Mouse (Mus musculus) c-Kit-positive CD71-positive TER-119-positive erythroid progenitor cells, embryonic 14.5 days (primary cell): ENCODE data around the gene Steap3.

Experiments
- DNase-seq: peaks from one replicate; pipeline ENCODE4 v3.0.0-alpha.2; 2013; ENCODE audit warnings: low spot score

Gene Steap3

DNA sequence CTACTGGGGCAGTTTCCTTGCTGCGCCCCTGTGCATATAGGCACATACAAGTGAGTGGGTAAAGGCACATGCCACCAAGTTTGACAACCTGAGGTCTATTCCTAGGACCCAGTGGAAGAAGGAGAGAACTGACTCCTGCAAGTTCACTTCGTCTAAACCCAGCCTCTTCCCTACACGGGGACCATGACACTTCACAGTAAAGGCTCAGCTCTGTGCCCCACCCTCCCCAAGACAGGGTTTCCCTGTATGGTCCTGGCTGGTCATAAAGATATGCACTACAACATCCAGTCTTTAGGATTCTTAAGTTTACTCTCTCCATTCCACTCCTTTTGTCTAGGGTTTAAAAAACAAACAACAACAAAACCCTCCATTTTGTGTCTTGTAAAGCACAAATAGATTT, 21.9 kb downstream of the Steap3 start:
- no peak for DNase-seq

DNA sequence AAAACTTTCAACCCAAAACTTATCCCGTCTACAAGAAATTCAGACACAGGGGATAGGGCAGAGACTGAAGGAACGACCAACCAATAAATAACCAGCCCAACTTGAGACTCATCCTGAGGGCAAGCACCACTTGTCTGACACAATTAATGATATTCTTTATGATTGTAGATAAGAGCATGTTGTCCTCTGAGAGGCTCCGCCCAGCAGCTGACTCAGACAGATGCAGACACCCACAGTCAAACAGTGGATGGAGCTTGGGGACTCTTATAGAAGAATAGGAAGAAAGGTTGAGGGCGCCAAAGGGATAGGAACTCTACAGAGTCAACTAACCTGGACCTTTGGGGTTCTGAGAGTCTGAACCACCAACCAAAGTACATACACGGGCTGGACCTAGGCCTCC, 22.7 kb downstream of the Steap3 start:
- DNase-seq, result no peak

DNA sequence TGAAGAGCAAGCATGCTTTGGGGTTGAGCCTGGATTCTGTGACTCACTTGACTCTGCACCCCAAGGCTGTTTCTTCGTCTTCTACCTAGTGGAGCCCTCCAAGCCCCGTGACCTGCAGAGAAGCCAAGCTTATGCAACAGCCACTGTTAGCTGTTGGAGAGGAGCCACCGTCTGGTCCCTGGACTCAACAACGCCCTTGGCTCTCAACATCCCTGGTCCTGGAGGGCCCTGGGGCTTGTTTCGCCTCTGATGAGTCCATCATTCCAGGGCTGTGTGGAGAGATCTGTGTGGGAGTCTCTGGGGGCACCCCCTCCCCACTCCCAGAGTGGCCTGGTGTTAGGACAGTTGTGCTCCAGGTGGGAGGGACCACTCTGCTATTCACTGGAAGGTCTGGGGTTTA, 24.3 kb downstream of the Steap3 start:
- DNase-seq, result no peak

DNA sequence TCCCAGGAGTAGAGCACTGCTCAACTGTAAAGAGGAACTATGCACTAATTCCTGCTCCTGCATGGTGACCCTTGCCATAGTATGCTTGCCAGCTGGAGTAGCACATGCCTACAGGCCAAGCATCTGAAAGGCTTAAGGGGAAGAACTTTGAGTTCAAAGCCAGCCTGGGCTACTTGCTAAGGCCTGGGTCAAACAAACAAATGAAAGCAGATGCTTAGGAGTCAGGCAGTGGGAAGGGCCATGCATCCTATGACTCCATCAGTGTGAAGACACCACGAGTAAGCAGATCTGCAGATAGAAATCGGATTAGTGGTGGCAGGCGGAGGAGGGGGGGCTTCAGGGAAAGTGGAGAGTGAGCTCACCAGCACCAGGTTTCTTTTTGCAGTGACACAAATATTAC, 25.2 kb downstream of the Steap3 start:
- DNase-seq, result no peak

DNA sequence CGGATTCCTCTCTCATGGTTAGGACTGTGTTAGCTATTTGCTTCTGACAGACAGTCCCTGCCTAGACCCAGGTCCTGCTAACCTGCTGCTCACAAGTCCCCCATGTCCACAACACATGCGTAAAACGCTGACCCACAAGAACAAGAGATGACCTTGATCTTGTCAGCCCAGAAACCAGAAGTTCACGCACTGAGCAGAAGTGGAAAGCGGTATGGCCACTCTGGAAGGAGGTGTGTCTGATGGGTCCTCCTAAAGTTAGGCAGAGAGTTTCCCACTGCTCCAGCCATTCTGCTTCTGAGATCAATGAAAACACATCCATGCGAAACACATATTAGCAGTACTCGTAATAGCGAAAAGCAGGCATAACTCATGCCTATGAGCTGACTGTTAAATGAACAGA, 25.6 kb downstream of the Steap3 start:
- no peak for DNase-seq

DNA sequence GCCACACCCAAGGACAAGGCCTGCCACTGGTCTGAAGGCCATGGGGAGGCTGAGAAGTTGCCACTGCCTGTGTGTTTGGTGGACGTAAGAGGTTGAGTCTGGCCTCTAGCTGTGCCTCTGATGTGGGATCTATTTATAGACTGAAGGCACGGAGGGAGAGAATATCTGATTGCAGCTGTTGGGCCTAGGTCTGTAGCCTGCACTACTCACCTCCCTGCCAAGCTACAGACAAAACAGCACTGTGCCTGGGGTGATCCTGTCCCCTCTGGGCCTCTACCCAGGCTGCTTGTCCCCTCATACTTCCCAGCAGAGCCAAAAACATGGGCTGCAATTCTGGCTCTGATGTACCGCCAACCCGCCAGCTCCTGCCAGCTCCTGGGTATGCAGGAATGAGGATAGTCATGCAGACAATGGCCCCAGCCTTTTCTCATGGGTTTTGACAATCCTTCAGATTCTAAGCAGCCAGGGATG, 26.8 kb downstream of the Steap3 start:
- DNase-seq, result no peak

DNA sequence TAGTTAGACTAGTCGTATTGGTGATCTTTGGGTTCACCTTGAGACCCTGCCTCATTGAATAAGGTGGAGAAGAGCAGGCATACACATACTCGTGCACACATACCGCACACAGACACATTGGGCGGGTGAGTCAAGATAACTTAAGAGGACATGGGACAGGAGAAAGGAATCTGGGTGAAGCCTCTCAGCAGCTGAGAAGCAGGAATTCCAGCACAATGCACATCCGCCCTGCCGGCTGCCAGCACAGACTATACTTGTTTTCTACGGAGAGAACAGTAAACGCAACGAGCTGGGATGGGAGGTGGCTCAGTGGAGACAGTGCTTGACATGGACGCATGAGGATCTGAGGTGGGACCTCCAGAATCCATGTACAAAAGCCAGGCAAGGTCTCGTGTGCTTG, 27.9 kb downstream of the Steap3 start:
- DNase-seq, result no peak

DNA sequence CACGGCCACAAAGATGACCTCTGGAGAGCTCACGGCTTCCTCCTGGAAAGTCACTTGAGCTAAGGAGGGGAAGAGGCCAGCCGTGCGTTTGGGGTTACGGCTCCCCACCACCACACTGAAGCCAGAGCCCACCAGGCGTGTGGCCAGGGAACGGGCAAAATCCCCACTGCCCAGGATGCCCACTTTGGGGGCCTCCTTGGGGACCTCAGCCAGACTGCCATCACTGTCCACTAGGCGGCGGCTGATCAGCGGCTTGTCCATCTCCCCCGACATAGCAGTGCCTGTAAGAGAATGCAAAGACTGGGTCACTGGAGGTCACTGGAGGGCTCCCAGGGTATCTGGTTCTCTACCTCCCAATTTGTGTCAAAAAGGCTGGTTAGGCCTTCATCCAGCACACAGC, 28.5 kb downstream of the Steap3 start:
- DNase-seq, result no peak

DNA sequence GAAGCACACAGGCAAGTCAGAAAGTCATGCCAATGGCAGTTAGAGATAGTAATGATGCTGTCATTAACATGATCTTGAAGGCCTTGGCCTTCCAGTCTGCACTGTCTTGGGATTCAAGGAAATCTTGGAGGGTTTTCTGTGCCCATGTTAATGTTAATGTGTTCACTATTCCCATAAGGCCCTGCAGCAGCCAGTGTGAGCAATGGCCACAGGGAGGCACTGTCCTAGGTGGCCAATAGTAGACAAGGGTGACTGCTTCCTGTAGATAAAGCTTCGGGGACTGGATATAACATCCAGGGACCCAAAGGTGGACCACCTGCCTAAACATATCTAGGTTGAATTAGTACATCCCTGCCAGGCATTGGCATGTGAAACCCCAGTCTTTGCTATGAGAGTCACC, 35.4 kb downstream of the Steap3 start:
- DNase-seq, result no peak

DNA sequence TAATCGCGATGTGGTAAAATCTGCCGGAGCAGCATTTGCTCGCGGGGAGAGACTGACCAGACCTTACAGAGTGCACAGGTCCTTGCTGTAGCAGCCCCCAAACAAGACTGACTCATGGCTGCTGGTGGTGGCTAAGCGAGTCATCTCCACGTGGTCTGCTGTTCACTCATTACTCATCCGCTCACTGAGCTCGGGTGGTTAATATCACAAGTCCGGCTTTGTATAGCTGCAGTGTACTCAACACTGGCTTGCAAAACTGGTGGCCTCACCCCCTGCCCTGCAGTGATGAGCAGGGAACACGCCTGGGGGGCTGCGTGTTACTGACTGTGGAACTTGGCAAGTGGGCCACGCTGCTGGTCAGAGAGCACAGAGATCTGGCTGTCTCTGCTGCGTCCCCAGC, 36.1 kb downstream of the Steap3 start:
- DNase-seq, result no peak

DNA sequence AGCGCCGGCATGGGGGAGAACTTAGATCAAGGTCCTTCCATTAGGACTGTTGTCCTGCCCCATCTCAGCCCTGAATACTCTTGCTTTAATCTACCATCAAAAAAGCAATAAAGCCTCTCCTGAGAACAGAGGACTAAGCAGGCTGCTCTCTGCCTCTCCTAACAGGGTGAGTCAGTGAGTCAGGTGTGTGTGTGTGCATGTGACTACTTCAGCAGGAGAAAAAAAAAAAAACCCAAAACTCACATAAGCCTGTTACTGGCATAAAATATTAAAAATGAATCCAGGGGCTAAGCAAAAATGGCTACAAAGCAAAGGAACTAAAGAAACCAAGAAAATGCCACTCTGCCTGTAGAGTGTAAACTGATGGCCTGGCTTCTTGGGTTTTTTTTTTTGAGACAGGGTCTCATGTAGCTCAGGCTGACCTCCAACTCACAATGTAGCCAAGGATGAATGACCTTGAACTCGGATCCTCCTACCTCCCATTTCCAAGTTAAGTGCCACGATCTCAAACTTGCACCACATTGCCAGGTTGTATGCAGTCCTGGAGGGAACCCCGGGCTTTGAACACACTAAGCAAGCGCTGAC, 36.8 kb downstream of the Steap3 start:
- no peak for DNase-seq

DNA sequence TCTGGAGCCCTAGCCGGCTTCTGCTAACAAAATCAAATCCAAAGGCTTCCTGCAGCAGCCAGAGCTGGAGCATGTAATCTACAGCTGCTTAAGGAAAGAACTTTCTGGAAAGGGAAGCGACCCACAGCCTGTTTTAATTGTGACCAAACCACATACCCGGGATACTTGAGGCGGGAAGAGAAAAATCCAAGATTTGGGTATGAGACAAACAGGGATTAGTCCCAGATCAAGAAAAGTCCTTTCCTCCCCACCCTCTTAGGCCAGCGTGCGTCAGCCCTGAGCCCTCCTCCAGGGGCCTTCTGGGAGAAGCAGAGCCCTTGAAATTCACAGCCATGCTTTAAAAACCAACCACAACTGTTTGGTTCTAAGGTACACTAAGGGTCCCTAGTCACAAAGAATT, 40.3 kb downstream of the Steap3 start:
- DNase-seq, result no peak

DNA sequence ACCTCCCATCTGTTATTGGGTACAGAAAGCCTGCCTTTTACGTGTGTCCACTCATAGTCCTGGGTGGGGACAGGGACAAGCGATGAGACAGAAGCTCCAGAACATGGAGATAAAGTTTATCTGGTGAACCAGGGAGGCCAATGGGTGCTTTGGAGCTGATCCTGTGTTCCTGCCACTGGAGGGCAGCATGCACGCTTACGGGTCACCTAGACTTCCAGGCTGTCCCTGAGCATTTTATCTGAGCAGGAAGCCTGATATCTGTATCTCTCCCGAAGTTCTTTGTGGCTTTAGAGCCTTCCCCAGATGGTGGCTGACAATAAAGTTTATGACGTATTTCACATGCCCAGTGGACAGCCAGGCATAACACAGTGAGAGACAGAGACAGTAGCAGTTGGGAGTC, 41.2 kb downstream of the Steap3 start:
- DNase-seq, result no peak

DNA sequence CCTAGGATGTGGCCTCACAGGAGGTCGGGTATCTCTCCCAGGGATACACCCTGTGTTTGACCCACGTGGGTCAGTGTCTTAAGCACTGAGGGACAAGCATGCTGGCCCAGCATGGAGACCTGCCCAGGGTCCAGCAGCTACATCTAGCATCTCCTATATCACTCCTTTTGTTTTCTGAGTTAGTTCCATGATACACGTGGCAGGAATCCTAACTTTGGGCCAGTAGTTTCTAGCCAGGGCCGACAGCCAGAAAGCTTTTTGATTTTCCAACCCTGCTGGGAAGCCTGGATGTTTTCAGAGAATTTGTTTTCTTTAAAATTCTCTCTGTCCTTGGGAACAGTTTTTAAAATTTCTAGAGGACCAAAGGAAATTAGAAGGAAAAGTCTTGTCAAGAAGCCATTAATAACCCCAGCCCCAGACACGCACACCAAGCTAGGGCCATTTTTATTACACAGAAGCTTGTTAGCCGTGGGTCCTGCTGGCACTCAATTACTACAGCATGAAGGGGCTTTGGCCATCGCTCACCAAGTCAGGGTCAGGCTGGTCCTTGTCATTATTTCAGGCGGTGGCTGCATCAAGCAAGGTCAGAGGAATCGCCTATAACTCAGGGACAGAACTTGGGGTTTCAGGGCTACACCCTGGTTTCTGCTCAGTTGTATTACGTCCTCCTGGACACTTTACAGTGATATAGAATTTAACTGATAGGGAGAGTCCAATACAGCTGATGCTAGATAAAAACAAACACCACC, 42.6 kb downstream of the Steap3 start:
- DNase-seq, result no peak

DNA sequence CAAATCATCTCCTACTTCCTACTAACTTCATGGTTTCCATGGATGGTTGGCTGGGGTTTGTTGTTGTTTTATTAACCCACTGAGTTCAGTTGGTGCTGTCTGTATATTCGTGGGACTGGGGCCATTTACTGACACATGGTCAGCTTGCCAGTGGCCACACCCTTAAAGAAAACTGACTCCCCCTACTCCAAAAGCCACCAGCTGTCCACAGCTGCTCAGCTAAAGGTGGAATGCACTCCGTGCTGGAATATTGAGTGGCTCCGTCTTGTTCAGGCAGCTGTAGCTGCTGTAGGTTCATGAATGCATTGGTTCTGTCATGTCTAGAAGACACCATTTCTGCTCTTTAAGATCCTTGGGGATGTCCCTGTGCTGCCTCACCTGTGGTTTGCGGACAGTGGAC, 48.9 kb downstream of the Steap3 start:
- DNase-seq, result no peak

DNA sequence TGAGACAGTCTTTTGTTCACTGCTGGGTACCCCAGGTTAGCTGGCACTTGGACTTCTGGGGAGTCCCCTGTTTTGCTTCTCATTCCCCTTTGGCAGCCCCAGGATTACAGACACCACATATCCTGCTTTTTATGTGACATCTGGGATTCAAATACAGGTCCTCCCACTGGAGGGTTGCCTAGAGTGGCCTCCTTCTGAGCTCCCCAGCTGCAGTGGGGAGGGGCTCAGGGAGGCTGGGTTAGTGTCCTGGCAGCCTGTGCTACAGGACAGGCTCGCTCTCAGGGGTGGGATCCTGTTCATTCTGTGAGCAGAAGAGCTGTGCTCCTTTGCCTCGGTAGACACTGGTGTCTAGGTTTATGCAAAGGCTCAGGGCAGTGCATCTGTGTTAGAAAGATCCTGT, 51.2 kb downstream of the Steap3 start:
- DNase-seq, result no peak

DNA sequence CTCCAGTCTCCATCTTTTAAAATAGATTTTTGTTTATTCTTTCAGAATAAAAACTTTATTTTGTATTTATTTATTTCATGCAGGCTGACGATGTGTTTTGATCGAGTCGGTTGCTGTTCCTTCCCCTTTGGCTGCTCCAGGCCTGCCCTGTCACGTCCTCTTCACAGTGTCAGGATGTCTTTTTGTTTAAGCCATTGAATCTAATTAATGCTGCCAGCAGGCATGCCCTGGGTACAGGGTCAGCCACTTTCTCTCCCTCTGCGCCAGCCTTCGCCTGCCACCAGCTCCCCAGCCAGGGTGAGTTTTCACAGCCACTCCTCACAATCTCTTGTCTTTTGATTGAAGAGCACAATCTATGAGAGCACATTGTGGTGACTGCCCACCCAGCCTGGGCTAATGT, 51.7 kb downstream of the Steap3 start:
- no peak for DNase-seq

DNA sequence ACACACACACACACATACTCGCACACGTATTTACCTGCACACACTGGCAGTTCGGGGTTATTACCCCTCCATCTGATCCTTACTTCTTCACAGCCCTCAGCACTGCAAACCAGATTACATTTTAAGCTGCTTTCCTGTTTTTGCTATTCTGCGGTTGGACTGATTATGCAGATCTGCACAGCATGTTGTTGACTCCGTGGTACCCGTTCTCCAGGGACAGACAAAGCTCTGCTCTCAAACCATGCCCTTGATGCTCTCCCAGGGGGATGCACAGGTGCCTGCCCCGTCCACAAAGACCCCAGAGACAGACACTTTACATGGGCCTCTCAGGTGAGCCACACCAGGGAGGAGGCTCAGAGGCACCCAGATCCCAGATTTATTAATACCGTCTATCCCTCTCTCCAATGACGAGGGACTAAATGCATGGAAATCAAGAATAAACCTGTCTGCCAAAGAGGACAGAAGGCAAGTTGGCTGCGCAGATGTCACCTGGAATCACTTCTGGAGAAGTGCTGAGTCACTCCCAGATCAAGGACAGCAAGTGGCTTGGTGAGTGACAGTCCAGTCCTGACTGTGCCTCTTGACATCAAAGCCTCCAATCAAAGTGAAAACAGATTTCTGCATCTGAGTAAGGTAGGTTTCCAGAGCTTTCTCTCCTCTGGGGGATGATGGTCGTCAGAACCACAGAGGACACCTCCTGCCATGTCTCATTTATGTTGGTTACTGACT, 63.8 kb downstream of the Steap3 start:
- no peak for DNase-seq

DNA sequence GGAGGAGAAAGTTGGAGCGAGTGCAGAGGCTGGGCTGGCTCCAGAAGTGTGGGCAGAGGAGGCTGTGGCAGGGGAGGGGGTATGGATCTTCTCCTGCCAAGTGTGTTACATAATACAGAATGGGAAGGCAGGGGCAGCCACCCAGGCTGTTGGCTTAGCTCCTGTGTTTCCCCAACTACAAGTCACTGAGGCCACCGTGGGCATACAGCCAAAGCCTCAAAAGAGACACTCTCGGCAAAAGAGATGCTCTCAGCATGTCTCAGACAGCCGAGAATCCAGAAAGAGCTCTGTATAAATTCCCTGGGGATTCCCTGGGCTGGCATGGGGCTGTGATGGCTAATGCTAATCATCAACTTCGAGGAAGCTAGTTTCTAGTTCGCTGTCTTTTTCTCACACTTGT, 64.9 kb downstream of the Steap3 start:
- DNase-seq, result no peak

DNA sequence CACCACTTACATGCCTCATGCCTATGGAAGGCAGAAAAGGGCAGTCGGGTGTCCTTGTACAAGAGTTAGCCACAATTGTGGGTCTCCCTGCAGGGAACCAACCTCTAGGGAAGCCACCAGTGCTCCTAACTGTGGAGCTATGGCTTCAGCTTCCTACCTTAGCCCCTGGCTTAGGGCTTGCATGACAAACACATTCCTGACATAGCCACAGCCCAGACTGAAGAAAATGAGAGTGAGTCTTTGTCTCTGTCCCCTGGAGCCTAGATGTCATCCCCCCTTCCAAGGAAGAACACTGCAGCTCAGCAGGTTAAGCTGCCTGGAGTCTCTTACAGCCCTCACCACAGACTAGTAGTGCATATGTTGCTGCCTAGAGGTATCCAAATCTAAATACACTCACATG, 67.7 kb downstream of the Steap3 start:
- DNase-seq, result no peak

DNA sequence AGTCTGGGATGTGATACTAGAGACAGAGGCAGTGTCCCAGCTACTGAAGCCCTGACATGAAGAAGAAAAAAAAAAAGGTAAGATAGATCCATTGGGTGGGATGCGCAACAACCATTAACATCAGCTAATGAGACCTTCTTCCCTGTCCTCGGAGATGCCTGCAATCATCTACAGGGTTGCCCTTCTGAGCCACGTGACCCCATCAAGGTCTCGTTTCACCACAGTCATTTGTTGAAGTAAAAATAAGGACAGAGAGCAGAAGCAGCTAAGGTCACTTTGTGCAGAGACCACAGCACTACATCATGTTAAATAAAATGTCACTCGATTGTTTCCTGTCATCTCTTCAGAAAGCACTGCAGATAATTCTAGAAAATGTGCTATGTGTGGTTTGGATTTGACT, 68.7 kb downstream of the Steap3 start:
- no peak for DNase-seq

DNA sequence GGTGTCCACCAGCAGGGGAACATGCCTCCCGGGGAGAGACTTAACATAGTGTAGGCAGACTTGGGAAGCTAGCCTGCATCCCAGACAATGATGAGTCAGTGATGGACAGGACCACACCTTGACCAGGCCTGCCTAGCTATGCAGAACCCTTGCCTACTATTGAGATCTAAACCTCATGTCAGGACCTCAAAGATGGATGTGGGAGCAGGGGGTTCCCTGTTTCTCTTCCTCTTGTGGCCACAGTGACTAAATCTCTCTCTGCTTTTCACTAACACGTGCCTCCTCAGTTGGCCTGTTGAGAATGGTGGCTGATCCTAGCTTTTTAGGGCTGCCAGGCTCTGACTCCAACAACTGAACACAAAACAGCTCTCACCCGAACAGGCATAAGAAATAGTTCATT, 70.0 kb downstream of the Steap3 start:
- no peak for DNase-seq

DNA sequence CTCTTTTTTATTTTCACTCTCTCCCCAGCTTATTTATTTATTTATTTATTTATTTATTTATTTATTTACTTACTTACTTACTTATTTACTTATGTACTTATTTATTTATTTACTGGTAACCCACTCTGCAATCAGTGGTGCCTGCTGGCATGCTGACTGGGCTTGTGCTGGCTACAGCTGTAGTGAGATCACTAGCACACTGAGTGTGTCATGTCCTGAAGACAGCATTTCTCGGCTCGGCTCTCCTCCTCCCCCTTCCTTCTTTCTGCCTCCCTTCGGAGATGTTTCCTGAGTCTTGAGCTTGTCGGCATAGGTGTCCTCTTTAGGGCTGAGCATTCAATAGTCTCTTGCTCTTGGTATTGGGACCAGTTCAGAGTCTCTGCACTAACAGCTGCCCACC, 73.6 kb downstream of the Steap3 start:
- DNase-seq, result no peak

DNA sequence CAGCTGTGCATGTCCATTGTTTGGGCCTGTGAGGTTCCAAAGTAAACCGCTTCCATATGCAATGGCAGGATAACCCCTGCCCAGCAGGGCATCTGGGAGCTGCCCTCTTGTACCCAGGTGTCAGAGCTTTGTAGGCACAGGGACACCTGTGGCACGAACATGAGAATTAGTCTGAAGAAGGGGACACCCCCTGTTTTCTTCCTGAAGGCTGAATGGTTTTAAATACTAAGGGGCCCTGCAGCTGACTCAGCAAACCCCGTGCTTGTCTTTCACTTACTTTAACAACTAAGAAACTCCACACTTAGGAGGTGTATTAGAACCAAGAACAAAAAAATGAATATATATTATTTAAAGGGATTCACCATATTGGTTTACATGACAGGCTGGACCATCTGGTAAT, 74.4 kb downstream of the Steap3 start:
- DNase-seq, result no peak
